Mouse (Mus musculus) ovary, adult 2 months (tissue): ENCODE measurements around the gene Vmn1r91. TPM values are rescaled to one million over a fixed set of nuclear protein-coding genes. Genes with fewer than 3 reads are reported as not detected.

Experiments
- polyA plus RNA-seq: library from polyadenylated mRNA; depleted of rRNA; stranded (reverse); fragments of >200 nt; gene quantifications from 2 replicates; pipeline ENCODE4 v1.2.3, GENCODE M21; 2012; rRNA removed

The Vmn1r91 gene
- not detected in 2 replicates for polyA plus RNA-seq

DNA sequence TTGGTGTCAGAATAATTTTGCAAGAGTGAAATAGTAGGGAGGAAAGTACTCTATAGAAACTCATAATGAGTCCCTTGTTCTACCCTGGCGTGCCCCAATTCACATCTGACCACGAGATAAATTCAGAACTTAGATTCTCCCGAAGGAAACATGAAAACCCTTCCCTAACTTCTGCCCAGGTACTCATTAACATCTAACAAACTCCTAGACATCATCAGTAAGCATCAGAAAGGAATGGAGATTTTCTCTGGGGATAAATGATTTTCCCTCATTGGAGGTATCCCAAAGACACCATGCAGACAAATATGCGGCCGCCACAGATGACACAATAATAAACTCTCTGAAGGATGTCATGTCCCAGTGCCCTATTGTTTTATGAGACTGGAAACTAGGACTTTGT lies at the start of gene Vmn1r91:
TSS of gene Vmn1r91 (plus strand) at position 301 of the 400 bp plus-strand sequence.

DNA sequence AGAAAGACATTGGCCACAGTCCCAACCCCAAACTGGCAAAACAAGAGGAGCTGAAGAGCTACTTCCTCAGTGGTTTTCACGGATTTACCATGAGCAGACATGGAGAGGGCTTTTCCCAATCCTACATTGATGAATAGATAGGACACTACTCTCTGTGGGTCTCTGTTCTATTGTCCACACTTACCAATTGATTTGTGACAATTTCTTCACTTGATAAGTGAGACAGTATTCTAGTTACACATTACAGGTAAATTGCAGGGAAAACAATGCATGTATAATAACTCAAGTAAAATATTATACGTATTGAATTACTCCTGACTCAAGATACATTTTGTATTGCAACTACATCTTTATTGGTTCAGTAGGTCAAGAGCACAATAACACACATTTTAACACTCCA lies 23.0 kb downstream of the Vmn1r91 start, which contains the start of gene Gm16442:
TSS of gene Gm16442 (minus strand) at position 101 of the 400 bp plus-strand sequence.

GRCm38 (mm10) chr7:20138988-20139387 lies 39.5 kb downstream of the Vmn1r91 start, which contains the start of gene Vmn1r93:
Gene Vmn1r93, minus strand, starts transcription at chr7:20139088.

Other genes with a start within 250 kb of the Vmn1r91 start
- 0.49 and 0.91 TPM in 2 replicates for gene Gm19345, start 247.7 kb upstream of the Vmn1r91 start, polyA plus RNA-seq
- gene Ceacam16, start 238.4 kb upstream of the Vmn1r91 start, polyA plus RNA-seq: 0.15 and 0.31 TPM in 2 replicates
- gene Ceacam19, start 211.7 kb upstream of the Vmn1r91 start, polyA plus RNA-seq: 0.15 TPM in 2 replicates
- 19.3 and 26.5 TPM in 2 replicates for gene Pvr, start 178.5 kb upstream of the Vmn1r91 start, polyA plus RNA-seq
- 0.68 and 1.3 TPM in 2 replicates for gene Igsf23, start 148.9 kb upstream of the Vmn1r91 start, polyA plus RNA-seq
- 0.31 and 0.58 TPM in 2 replicates for gene Ceacam20, start 134.3 kb upstream of the Vmn1r91 start, polyA plus RNA-seq
- gene Nlrp9b, start 108.2 kb upstream of the Vmn1r91 start, polyA plus RNA-seq: 0.87 and 1.3 TPM in 2 replicates
- not detected in 2 replicates for gene Gm16442, start 22.9 kb downstream of the Vmn1r91 start, polyA plus RNA-seq
- gene Vmn1r93, start 39.4 kb downstream of the Vmn1r91 start, polyA plus RNA-seq: not detected in 2 replicates
- gene Vmn1r94, start 68.7 kb downstream of the Vmn1r91 start, polyA plus RNA-seq: not detected in 2 replicates
- not detected in 2 replicates for gene Vmn1r95, start 94.0 kb downstream of the Vmn1r91 start, polyA plus RNA-seq
- gene Gm6164, start 105.9 kb downstream of the Vmn1r91 start, polyA plus RNA-seq: not detected in 2 replicates
- gene Gm4498, start 134.1 kb downstream of the Vmn1r91 start, polyA plus RNA-seq: not detected in 2 replicates
- gene Gm5890, start 163.2 kb downstream of the Vmn1r91 start, polyA plus RNA-seq: not detected in 2 replicates
- gene Gm4133, start 234.4 kb downstream of the Vmn1r91 start, polyA plus RNA-seq: not detected in 2 replicates